Comparison of ENCODE assay signal across 9 mouse cellular contexts in genomic region chr8:57574398-57574797, GRCm38 (mm10).
A peak's percentile ranks its signal among the peaks of the same experiment; 100 is the strongest.
DNase-seq lines count a peak whose midpoint lies in the region; ATAC-seq and TF ChIP-seq lines count a peak whose summit lies in the region.
"Had no signal": no experiment of that assay in that cellular context is flagged by ENCODE, and none has a peak within 500 bp of the region (broad histone marks: within the 10 kb centered on the region; RNA-seq: fewer than 3 reads in every experiment).

No protein-coding gene starts in this region.

- no peak overlapping the region for H3K4me2 ChIP-seq in forebrain, embryonic 16.5 days (ENCODE audit: low read length)
- H3K4me2 ChIP-seq in hindbrain, postnatal 0 days (ENCODE audit: low read depth, low read length), result no peak overlapping the region
- H3K4me2 ChIP-seq: lung, embryonic 15.5 days had no signal

- peak; percentile 88 for DNase-seq in NIH3T3 (ENCODE audit: low read depth)
- peak; percentile 85 for DNase-seq in hindbrain, postnatal 0 days (ENCODE audit: low spot score)
- peak; percentile 77 to 78 for DNase-seq in left cerebral cortex, adult 18-20 months (ENCODE audit: low spot score in 2 of 2)
- peak; percentile 77 for DNase-seq in mesoderm, embryonic 11.5 days (ENCODE audit: low read depth, low spot score)
- DNase-seq in right cerebral cortex, postnatal 25 days, result peak; percentile 70

- H3K9me3 ChIP-seq in forebrain, embryonic 16.5 days (ENCODE audit: control insufficient read depth, low read length), result no peaks in the 10 kb centered on the region
- H3K9me3 ChIP-seq in hindbrain, postnatal 0 days (ENCODE audit: low read length), result no peaks in the 10 kb centered on the region
- H3K9me3 ChIP-seq: lung, embryonic 15.5 days had no signal

- no peak overlapping the region for H3K4me3 ChIP-seq in forebrain, embryonic 16.5 days (replicated peaks; ENCODE audit: low read length)
- no peak overlapping the region for H3K4me3 ChIP-seq in hindbrain, postnatal 0 days (ENCODE audit: low read length)
- H3K4me3 ChIP-seq: lung, embryonic 15.5 days had no signal

- no peak overlapping the region for H3K9ac ChIP-seq in forebrain, embryonic 16.5 days (replicated peaks; ENCODE audit: low read depth, low read length)
- no peak overlapping the region for H3K9ac ChIP-seq in hindbrain, postnatal 0 days (replicated peaks; ENCODE audit: low read length)
- H3K9ac ChIP-seq: lung, embryonic 15.5 days had no signal

- 5% methylated on average over 7 of the region's 7 CpGs for WGBS in forebrain, embryonic 16.5 days
- 5% methylated on average over 7 of the region's 7 CpGs for WGBS in hindbrain, postnatal 0 days

- H3K27me3 ChIP-seq in forebrain, embryonic 16.5 days (replicated peaks; ENCODE audit: control insufficient read depth, insufficient read depth, low read length), result no peaks in the 10 kb centered on the region
- H3K27me3 ChIP-seq in hindbrain, postnatal 0 days (ENCODE audit: insufficient read depth, low read length), result no peaks in the 10 kb centered on the region
- H3K27me3 ChIP-seq: lung, embryonic 15.5 days had no signal

- no peak overlapping the region for H3K27ac ChIP-seq in forebrain, embryonic 16.5 days (ENCODE audit: low read length)
- no peak overlapping the region for H3K27ac ChIP-seq in hindbrain, postnatal 0 days
- H3K27ac ChIP-seq: lung, embryonic 15.5 days had no signal

- H3K4me1 ChIP-seq in forebrain, embryonic 16.5 days (replicated peaks; ENCODE audit: control insufficient read depth, insufficient read depth, low read length), result 0 out of 2 replicates have a peak, but pooled peaks cover 3% of the 10 kb centered on the region
- H3K4me1 ChIP-seq in hindbrain, postnatal 0 days (ENCODE audit: insufficient read depth, low read length), result no peaks in the 10 kb centered on the region

- no peaks in the 10 kb centered on the region for H3K36me3 ChIP-seq in forebrain, embryonic 16.5 days (ENCODE audit: control insufficient read depth, insufficient read depth)
- no peaks in the 10 kb centered on the region for H3K36me3 ChIP-seq in hindbrain, postnatal 0 days (ENCODE audit: insufficient read depth, low read length)
- H3K36me3 ChIP-seq: lung, embryonic 15.5 days had no signal

- TF ChIP-seq CTCF in hindbrain, postnatal 0 days (IDR thresholded peaks at IDR 0.05; ENCODE audit: low read depth), result peak; percentile 88

- ATAC-seq in cerebellum, adult (ENCODE audit: insufficient number of reproducible peaks, low FRiP score, low TSS enrichment), result peak; percentile 75
- peak; percentile 84 for ATAC-seq in forebrain, embryonic 16.5 days
- ATAC-seq in hindbrain, postnatal 0 days, result peak; percentile 77
- no peak for ATAC-seq in erythroid progenitor cell, adult 5-6 weeks (replicated peaks; ENCODE audit: low FRiP score, poor library complexity, severe bottlenecking)
